Mouse (Mus musculus): ENCODE results near the gene Hdac11. TPM values are rescaled to one million over a fixed set of nuclear protein-coding genes. Genes with fewer than 3 reads are reported as not detected.

Hdac11 gene
- 1 to 10 TPM in 1 of 2 experiments, under 1 TPM in 1; 0.40 to 1.7 TPM for total RNA-seq (2023)

GRCm38 (mm10) chr6:91156554-91157236 is at the start of gene Hdac11:
Gene Hdac11, plus strand, starts transcription at chr6:91156665.

GRCm38 (mm10) chr6:91116244-91117145 is 40.0 kb upstream of the Hdac11 start, which contains the start of gene Nup210:
Gene Nup210, minus strand, starts transcription at chr6:91116829.

DNA sequence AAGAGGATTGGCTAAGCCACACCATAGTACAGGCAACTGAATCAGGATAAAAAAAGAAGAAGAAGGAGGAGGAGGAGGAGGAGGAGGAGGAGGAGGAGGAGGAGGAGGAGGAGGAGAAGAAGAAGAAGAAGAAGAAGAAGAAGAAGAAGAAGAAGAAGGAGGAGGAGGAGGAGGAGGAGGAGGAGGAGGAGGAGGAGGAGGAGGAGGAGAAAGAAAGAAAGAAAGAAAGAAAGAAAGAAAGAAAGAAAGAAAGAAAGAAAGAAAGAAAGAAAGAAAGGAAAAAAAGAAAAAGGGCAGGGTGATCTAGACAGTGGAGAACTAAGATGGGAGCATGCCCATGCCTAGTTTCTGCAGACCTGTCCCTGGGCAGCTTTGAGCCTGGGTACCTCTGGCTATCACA is 55.7 kb downstream of the Hdac11 start, which contains the start of gene Fbln2:
Gene Fbln2, plus strand, starts transcription at position 301 of the 400 bp plus-strand sequence.

Other genes with a start within 250 kb of the Hdac11 start
- 100 to 1,000 TPM; 192 to 253 TPM for gene Iqsec1, start 168.0 kb upstream of the Hdac11 start, total RNA-seq (2023)
- 100 to 1,000 TPM; 117 to 131 TPM for gene Nup210, start 39.8 kb upstream of the Hdac11 start, total RNA-seq (2023)
- gene Fbln2, start 55.8 kb downstream of the Hdac11 start, total RNA-seq (2023): not detected